Mouse (Mus musculus) layer of hippocampus, postnatal 10 days (tissue): ENCODE data around the gene Arpp21. TPM values are rescaled to one million over a fixed set of nuclear protein-coding genes. Genes with fewer than 3 reads are reported as not detected.
"Not testable (repeated sequence)": the region's sequence is repeated elsewhere in the genome, so short reads cannot be mapped to it uniquely, and the experiment has no call there.

Experiments used
- DNase-seq, 2 experiments: peaks; one replicate each; pipeline ENCODE4 v3.0.0; 2021; ENCODE audit warnings: low spot score in 2 of 2
- microRNA-seq, 2 experiments: library from miRNA; unstranded; fragments of <30 nt; microRNA quantifications; one replicate each; pipeline ENCODE4 v1.2.0; 2021
- total RNA-seq, 2 experiments: library from RNA; stranded (reverse); gene quantifications; 2 replicates each; pipeline ENCODE4 v1.2.3; 2021

Gene Arpp21
- total RNA-seq, 2 experiments from 2014 or later: 313 to 386 TPM

DNA sequence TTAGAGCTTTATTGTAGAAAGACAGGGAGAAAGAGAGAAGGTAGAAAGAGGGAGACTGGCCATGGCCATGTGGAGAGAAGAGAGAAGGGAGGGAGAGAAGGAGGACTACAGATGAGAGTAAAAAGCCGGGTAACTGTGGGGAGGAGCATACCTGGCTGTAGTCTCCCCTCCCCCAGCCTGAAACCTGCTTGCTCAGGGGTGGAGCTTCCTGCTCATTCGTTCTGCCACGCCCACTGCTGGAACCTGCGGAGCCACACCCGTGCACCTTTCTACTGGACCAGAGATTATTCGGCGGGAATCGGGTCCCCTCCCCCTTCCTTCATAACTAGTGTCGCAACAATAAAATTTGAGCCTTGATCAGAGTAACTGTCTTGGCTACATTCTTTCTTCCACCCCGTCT, 201.9 kb downstream of the Arpp21 start:
- not testable (repeated sequence) for DNase-seq

GRCm38 (mm10) chr9:112032169-112032568, 203.6 kb downstream of the Arpp21 start:
- no peak for DNase-seq

DNA sequence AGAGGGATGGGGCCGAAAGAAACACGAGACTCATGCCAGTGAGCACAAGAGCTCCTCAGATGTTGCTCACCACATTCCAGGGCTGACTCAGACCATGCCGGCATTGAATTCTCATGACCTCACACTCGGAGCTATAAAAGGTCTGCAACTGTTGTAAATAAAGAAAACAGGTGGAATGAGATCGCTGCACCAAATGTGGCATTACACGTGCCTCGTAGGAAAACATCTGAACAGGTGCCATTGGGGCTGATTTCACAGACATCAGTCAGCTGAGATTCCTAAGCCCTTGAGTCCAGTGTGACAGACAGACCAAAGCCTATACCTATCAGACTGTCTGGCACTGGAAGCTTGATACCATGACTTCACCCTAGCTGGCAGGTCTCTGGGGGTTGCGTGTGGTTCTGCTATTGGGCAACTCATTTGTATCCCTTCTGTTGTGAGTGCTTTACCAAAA, 212.1 kb downstream of the Arpp21 start:
- no peak for DNase-seq

GRCm38 (mm10) chr9:112023111-112023510, 212.6 kb downstream of the Arpp21 start:
- DNase-seq: no peak

Small RNAs within 50 kb of the gene (microRNA-seq; reads per million reads assigned to microRNA genes)
- 1,351 to 2,622 reads per million in 2 experiments for gene Mir128-2
